Mouse (Mus musculus) gastrocnemius, postnatal 10 days (tissue): Measurements from ENCODE around the gene Triml1. TPM values are rescaled to one million over a fixed set of nuclear protein-coding genes. Genes with fewer than 3 reads are reported as not detected.

Source experiments
- DNase-seq: peaks from one replicate; pipeline ENCODE4 v3.0.0; 2021; ENCODE audit warnings: mixed read lengths
- long read RNA-seq, 2 experiments: library from polyadenylated mRNA; stranded (forward); transcript quantifications; one replicate each; pipeline ENCODE4 v2.0.0; 2021
- total RNA-seq, 2 experiments: library from RNA; stranded (reverse); gene quantifications; 2 replicates each; pipeline ENCODE4 v1.2.3; 2021

Triml1 gene
- not detected for total RNA-seq
- long read RNA-seq, experiment 1: 0 reads
- long read RNA-seq, experiment 2: 0 reads

GRCm38 (mm10) chr8:43141386-43141785 lies at the start of gene Triml1:
Gene Triml1 (minus strand): TSS chr8:43141486.
- no peak for DNase-seq

GRCm38 (mm10) chr8:43182281-43182680 lies 41.0 kb upstream of the Triml1 start:
- DNase-seq: no peak

DNA sequence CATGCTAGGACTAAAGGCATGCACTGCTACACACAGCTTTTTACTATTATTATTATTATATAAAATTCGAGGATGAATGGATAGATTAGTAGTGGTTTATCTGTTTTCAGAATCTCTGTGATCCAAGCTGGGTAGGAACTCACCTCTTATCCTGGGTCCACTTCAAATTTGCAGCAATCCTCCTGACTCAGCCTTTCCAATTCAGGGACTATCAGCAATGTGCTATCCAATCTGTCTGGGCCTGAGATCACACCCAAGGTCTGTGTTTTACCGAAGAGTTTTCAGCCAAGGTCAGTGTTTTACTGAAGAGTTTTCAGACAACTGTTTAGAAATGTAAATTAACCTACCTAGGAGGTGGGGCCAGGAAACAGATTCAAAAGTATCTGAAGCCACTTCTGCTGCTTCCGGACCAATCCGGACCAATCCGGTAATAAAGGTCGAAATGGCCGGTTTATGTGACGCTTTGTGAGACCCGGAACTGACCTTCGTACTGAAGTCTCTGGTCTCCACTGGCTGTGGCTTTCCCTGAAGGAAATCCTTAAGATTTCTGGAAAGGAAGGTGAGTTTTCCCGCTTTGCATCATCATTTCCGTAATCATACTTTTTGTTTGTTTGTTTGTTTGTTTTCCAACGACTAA lies 38.9 kb upstream of the Triml1 start, which contains the start of gene Triml2:
Triml2 (plus strand) TSS at position 488 of the 637 bp plus-strand sequence.
- DNase-seq: no peak

DNA sequence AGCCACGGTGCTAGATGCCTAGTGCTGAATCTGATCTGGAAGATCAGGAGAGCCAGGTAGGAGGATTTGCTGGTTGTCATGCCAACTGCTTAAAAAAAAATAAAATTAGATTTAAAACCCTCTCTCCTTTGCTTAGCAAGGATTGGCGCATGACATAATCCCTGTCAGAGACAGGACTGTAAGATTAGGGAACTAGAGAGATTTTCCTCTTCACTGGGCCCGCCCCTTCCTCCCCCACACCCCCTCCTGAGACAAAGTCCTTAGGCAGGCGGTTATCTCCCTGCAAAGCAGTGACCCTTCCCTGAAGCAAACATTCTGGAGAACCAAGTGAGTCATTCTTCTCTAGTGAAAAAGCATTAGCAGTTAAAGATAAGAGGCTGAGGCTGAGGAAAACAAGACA lies 37.9 kb upstream of the Triml1 start:
- no peak for DNase-seq

DNA sequence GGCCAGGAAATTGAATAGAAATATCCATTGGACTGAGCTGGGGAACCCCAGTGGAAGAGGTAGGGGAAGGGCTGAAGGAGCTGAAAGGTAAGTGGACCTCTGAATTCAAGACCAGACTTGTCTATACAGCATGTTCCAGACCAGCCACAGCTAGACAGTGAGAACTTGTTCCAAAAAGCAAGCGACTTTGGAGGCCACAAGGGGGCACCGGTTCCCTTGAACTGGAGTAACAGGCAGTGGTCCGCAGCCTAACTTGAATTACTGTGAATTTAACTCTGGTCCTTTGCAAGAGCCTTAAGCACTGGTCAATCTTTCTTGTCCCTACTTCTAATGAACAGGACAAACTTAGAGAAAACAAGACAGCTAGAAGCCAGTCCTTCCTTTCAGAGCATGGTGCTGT lies 37.0 kb upstream of the Triml1 start:
- no peak for DNase-seq

DNA sequence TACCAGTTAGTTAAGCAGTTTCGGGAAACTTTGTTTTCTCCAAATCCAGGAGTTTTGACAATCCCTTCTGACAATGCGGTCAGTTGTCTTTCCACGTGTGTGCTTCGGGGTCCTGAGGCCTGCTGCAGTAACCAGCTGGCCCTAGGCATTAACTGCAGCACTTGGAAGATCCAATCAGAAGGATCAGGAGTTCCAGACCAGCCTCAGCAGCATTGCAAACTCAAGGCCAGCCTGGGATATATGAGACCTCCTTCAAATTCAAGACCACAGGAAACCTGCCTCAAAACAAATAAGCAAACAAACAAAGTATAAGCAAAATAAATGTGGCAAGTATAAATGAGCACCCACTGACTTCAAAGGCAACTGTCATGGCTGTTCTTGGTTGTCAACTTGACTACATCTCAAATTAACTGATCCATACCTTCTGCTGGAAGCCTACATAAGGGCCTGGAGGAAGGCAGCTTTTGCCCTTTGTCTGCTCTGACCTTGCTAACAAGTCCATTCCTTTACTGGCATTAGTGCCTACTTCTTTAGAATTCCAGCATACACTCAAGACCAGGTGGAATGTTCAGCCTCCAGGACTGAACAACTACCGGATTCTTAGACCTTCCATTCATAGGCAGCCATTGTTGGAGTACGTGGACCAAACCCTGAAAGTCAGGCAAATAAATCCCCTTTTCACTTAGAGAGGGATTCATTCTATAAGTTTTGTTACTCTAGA lies 35.6 kb upstream of the Triml1 start:
- DNase-seq: no peak

- DNase-seq: no peak
Observed at GRCm38 (mm10) chr8:43169249-43169755, 28.0 kb upstream of the Triml1 start.

DNA sequence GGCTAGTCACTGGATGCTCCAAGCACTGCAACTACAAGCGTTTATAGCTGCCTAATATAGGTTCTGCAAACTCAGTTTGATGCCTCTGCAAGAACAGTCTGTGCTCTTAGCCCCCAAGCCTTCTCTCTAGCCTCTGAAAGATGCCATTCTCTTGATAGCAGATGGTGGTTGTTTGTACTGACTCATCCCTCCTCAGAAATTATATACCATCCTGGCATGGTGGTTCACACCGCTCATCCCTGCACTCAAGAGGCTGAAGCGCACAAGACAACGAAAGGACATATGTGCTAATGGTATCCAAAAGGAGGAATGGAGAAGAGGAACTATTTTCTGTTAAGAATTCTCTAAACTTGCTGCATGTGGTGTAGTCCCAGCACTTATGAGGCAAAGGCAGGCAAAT lies 26.8 kb upstream of the Triml1 start:
- DNase-seq: no peak

GRCm38 (mm10) chr8:43164453-43164852 lies 23.2 kb upstream of the Triml1 start:
- no peak for DNase-seq

- no peak for DNase-seq
Observed at GRCm38 (mm10) chr8:43163255-43163654, 22.0 kb upstream of the Triml1 start.

- no peak for DNase-seq
Observed at GRCm38 (mm10) chr8:43149307-43149706, 8.0 kb upstream of the Triml1 start.

GRCm38 (mm10) chr8:43111205-43111827 lies 30.0 kb downstream of the Triml1 start:
- no peak for DNase-seq

Other genes starting within 250 kb of the Triml1 start
- gene Triml2, start 39.1 kb upstream of the Triml1 start, total RNA-seq: not detected
- gene Zfp42, start 165.5 kb upstream of the Triml1 start, total RNA-seq: not detected